Mouse (Mus musculus): ENCODE results near the gene Klc1.

DNA sequence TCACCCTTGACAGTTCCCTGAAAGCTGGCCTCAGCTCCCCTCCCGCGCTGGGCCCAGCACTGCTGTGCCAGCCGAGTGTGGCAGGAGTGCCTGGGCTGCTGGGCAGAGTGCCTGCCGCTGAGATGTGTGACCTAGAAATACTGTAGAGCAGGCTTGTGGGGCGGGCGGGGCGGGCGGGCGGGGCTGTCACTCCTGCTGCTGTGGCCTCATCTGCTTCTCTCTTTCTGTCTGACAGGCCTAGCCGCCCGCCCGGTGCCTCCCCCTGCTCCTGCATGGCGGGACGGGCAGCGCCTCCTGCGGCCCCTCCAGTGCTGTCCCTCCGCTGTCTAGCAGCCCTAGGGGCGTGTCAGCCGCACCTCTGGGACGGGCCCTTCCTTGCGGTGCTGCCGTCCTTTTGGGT, 35.5 kb downstream of the Klc1 start:
- TF ChIP-seq CTCF (IDR thresholded peaks at IDR 0.05; ENCODE audit: low read depth) (no peak; the same call in 1 of the 2 replicates), EP300 (IDR thresholded peaks at IDR 0.05; ENCODE audit: low read depth) (no peak)

Measured in heart, postnatal 0 days (tissue).